Mouse (Mus musculus): Measurements from ENCODE around the gene Slco4c1. TPM values are rescaled to one million over a fixed set of nuclear protein-coding genes. Genes with fewer than 3 reads are reported as not detected.

Slco4c1 gene
- polyA plus RNA-seq (2014; fragmentation: Nextera tagmentation; extraction: Ambion mirVana), result 0.57 and 0.96 TPM in 2 replicates

GRCm38 (mm10) chr1:96871528-96872360 lies at the start of gene Slco4c1:
Slco4c1 (minus strand) TSS chr1:96872171.
- Histone ChIP-seq H3K4me1 (ENCODE audit: control insufficient read depth, insufficient read depth, low read length) (no peaks in the 10 kb centered on the region), H3K27ac (replicated peaks; ENCODE audit: low read depth, low read length) (no peak within 1 kb of the TSS), H3K4me3 (replicated peaks; ENCODE audit: low read depth, low read length) (peak within 1 kb of the TSS; percentile 59), H3K9ac (replicated peaks; ENCODE audit: low read length) (peak within 1 kb of the TSS; percentile 73), H3K36me3 (ENCODE audit: control insufficient read depth, insufficient read depth, low read length) (no peaks in the 10 kb centered on the region), H3K4me2 (ENCODE audit: low read length) (peak within 1 kb of the TSS; percentile 91), H3K27me3 (ENCODE audit: control insufficient read depth, insufficient read depth, low read length) (0 out of 2 replicates have a peak, but pooled peaks cover 9% of the 10 kb centered on the region), H3K9me3 (ENCODE audit: control insufficient read depth, low read length) (no peaks in the 10 kb centered on the region)
- DNase-seq (peak; percentile 68), ATAC-seq (ENCODE audit: low FRiP score, low TSS enrichment) (peak; percentile 78)
- 2% methylated on average over 40 of the region's 40 CpGs for WGBS

- no peak for DNase-seq
- no peaks in the 10 kb centered on the region for H3K4me1 ChIP-seq (ENCODE audit: control insufficient read depth, insufficient read depth, low read length)
- no peaks in the 10 kb centered on the region for H3K36me3 ChIP-seq (ENCODE audit: control insufficient read depth, insufficient read depth, low read length)
- no peaks in the 10 kb centered on the region for H3K27me3 ChIP-seq (ENCODE audit: control insufficient read depth, insufficient read depth, low read length)
- no peak overlapping the region for H3K9ac ChIP-seq (replicated peaks; ENCODE audit: low read length)
- H3K27ac ChIP-seq (replicated peaks; ENCODE audit: low read depth, low read length), result no peak overlapping the region
- no peak for ATAC-seq (ENCODE audit: low FRiP score, low TSS enrichment)
- H3K9me3 ChIP-seq (ENCODE audit: control insufficient read depth, low read length), result no peaks in the 10 kb centered on the region
- H3K4me3 ChIP-seq (replicated peaks; ENCODE audit: low read depth, low read length), result no peak overlapping the region
- no peak overlapping the region for H3K4me2 ChIP-seq (ENCODE audit: low read length)
These were observed 45.4 kb upstream of the Slco4c1 start for GRCm38 (mm10) chr1:96917333-96917732.

- Histone ChIP-seq H3K4me1 (ENCODE audit: control insufficient read depth, insufficient read depth, low read length) (no peaks in the 10 kb centered on the region), H3K27me3 (ENCODE audit: control insufficient read depth, insufficient read depth, low read length) (no peaks in the 10 kb centered on the region), H3K9me3 (ENCODE audit: control insufficient read depth, low read length) (no peaks in the 10 kb centered on the region), H3K4me2 (ENCODE audit: low read length) (no peak overlapping the region), H3K9ac (replicated peaks; ENCODE audit: low read length) (no peak overlapping the region), H3K4me3 (replicated peaks; ENCODE audit: low read depth, low read length) (no peak overlapping the region), H3K27ac (replicated peaks; ENCODE audit: low read depth, low read length) (no peak overlapping the region), H3K36me3 (ENCODE audit: control insufficient read depth, insufficient read depth, low read length) (no peaks in the 10 kb centered on the region)
- DNase-seq, result no peak
- no peak for ATAC-seq (ENCODE audit: low FRiP score, low TSS enrichment)
These were observed 11.8 kb upstream of the Slco4c1 start for GRCm38 (mm10) chr1:96883788-96884187.

GRCm38 (mm10) chr1:96878572-96878971 lies 6.6 kb upstream of the Slco4c1 start:
- Histone ChIP-seq H3K9ac (replicated peaks; ENCODE audit: low read length) (no peak overlapping the region), H3K9me3 (ENCODE audit: control insufficient read depth, low read length) (no peaks in the 10 kb centered on the region), H3K27ac (replicated peaks; ENCODE audit: low read depth, low read length) (no peak overlapping the region), H3K36me3 (ENCODE audit: control insufficient read depth, insufficient read depth, low read length) (no peaks in the 10 kb centered on the region), H3K27me3 (ENCODE audit: control insufficient read depth, insufficient read depth, low read length) (no peaks in the 10 kb centered on the region), H3K4me2 (ENCODE audit: low read length) (no peak overlapping the region), H3K4me1 (ENCODE audit: control insufficient read depth, insufficient read depth, low read length) (no peaks in the 10 kb centered on the region), H3K4me3 (replicated peaks; ENCODE audit: low read depth, low read length) (no peak overlapping the region)
- DNase-seq (no peak), ATAC-seq (ENCODE audit: low FRiP score, low TSS enrichment) (no peak)
- WGBS, result 88% methylated on average over 1 of the region's 1 CpGs

- Histone ChIP-seq H3K9me3 (ENCODE audit: control insufficient read depth, low read length) (no peaks in the 10 kb centered on the region), H3K9ac (replicated peaks; ENCODE audit: low read length) (no peak overlapping the region), H3K4me1 (ENCODE audit: control insufficient read depth, insufficient read depth, low read length) (no peaks in the 10 kb centered on the region), H3K27me3 (ENCODE audit: control insufficient read depth, insufficient read depth, low read length) (0 out of 2 replicates have a peak, but pooled peaks cover 4% of the 10 kb centered on the region), H3K27ac (replicated peaks; ENCODE audit: low read depth, low read length) (no peak overlapping the region), H3K4me2 (ENCODE audit: low read length) (no peak overlapping the region), H3K36me3 (ENCODE audit: control insufficient read depth, insufficient read depth, low read length) (no peaks in the 10 kb centered on the region), H3K4me3 (replicated peaks; ENCODE audit: low read depth, low read length) (no peak overlapping the region)
- no peak for ATAC-seq (ENCODE audit: low FRiP score, low TSS enrichment)
- DNase-seq, result no peak
- WGBS, result 71% methylated on average over 1 of the region's 1 CpGs
These were observed 4.1 kb upstream of the Slco4c1 start for GRCm38 (mm10) chr1:96876076-96876475.

GRCm38 (mm10) chr1:96874636-96875035 lies 2.7 kb upstream of the Slco4c1 start:
- H3K27me3 ChIP-seq (ENCODE audit: control insufficient read depth, insufficient read depth, low read length), result 0 out of 2 replicates have a peak, but pooled peaks cover 9% of the 10 kb centered on the region
- H3K36me3 ChIP-seq (ENCODE audit: control insufficient read depth, insufficient read depth, low read length), result no peaks in the 10 kb centered on the region
- H3K4me2 ChIP-seq (ENCODE audit: low read length), result no peak overlapping the region
- no peak overlapping the region for H3K4me3 ChIP-seq (replicated peaks; ENCODE audit: low read depth, low read length)
- no peaks in the 10 kb centered on the region for H3K9me3 ChIP-seq (ENCODE audit: control insufficient read depth, low read length)
- no peak overlapping the region for H3K27ac ChIP-seq (replicated peaks; ENCODE audit: low read depth, low read length)
- no peak overlapping the region for H3K9ac ChIP-seq (replicated peaks; ENCODE audit: low read length)
- 53% methylated on average over 1 of the region's 1 CpGs for WGBS
- DNase-seq, result no peak
- no peaks in the 10 kb centered on the region for H3K4me1 ChIP-seq (ENCODE audit: control insufficient read depth, insufficient read depth, low read length)
- no peak for ATAC-seq (ENCODE audit: low FRiP score, low TSS enrichment)

- DNase-seq, result no peak
- no peaks in the 10 kb centered on the region for H3K4me1 ChIP-seq (ENCODE audit: control insufficient read depth, insufficient read depth, low read length)
- peak overlapping the region; percentile 59 for H3K4me3 ChIP-seq (replicated peaks; ENCODE audit: low read depth, low read length)
- no peaks in the 10 kb centered on the region for H3K36me3 ChIP-seq (ENCODE audit: control insufficient read depth, insufficient read depth, low read length)
- peak overlapping the region; percentile 91 for H3K4me2 ChIP-seq (ENCODE audit: low read length)
- H3K9me3 ChIP-seq (ENCODE audit: control insufficient read depth, low read length), result no peaks in the 10 kb centered on the region
- peak overlapping the region; percentile 73 for H3K9ac ChIP-seq (replicated peaks; ENCODE audit: low read length)
- H3K27ac ChIP-seq (replicated peaks; ENCODE audit: low read depth, low read length), result no peak overlapping the region
- 5% methylated on average over 10 of the region's 10 CpGs for WGBS
- ATAC-seq (ENCODE audit: low FRiP score, low TSS enrichment), result no peak
- 0 out of 2 replicates have a peak, but pooled peaks cover 9% of the 10 kb centered on the region for H3K27me3 ChIP-seq (ENCODE audit: control insufficient read depth, insufficient read depth, low read length)
These were observed 356 bp upstream of the Slco4c1 start for GRCm38 (mm10) chr1:96872361-96872693.

- peak overlapping the region; percentile 91 for H3K4me2 ChIP-seq (ENCODE audit: low read length)
- no peaks in the 10 kb centered on the region for H3K9me3 ChIP-seq (ENCODE audit: control insufficient read depth, low read length)
- no peak overlapping the region for H3K27ac ChIP-seq (replicated peaks; ENCODE audit: low read depth, low read length)
- H3K4me1 ChIP-seq (ENCODE audit: control insufficient read depth, insufficient read depth, low read length), result no peaks in the 10 kb centered on the region
- DNase-seq (peak; percentile 29), ATAC-seq (ENCODE audit: low FRiP score, low TSS enrichment) (no peak)
- 0 out of 2 replicates have a peak, but pooled peaks cover 9% of the 10 kb centered on the region for H3K27me3 ChIP-seq (ENCODE audit: control insufficient read depth, insufficient read depth, low read length)
- peak overlapping the region; percentile 59; the same call in 1 of the 2 replicates for H3K4me3 ChIP-seq (replicated peaks; ENCODE audit: low read depth, low read length)
- no peak overlapping the region for H3K9ac ChIP-seq (replicated peaks; ENCODE audit: low read length)
- 11% methylated on average over 7 of the region's 7 CpGs for WGBS
- no peaks in the 10 kb centered on the region for H3K36me3 ChIP-seq (ENCODE audit: control insufficient read depth, insufficient read depth, low read length)
These were observed 1.1 kb downstream of the Slco4c1 start for GRCm38 (mm10) chr1:96870764-96871307.

GRCm38 (mm10) chr1:96868722-96869121 lies 3.2 kb downstream of the Slco4c1 start:
- DNase-seq, result no peak
- ATAC-seq (ENCODE audit: low FRiP score, low TSS enrichment), result no peak
- Histone ChIP-seq H3K27me3 (ENCODE audit: control insufficient read depth, insufficient read depth, low read length) (0 out of 2 replicates have a peak, but pooled peaks cover 9% of the 10 kb centered on the region), H3K9ac (replicated peaks; ENCODE audit: low read length) (no peak overlapping the region), H3K4me1 (ENCODE audit: control insufficient read depth, insufficient read depth, low read length) (no peaks in the 10 kb centered on the region), H3K9me3 (ENCODE audit: control insufficient read depth, low read length) (no peaks in the 10 kb centered on the region), H3K4me3 (replicated peaks; ENCODE audit: low read depth, low read length) (no peak overlapping the region), H3K27ac (replicated peaks; ENCODE audit: low read depth, low read length) (no peak overlapping the region), H3K36me3 (ENCODE audit: control insufficient read depth, insufficient read depth, low read length) (no peaks in the 10 kb centered on the region), H3K4me2 (ENCODE audit: low read length) (no peak overlapping the region)
- WGBS, result 94% methylated on average over 1 of the region's 1 CpGs
